Mouse (Mus musculus) hindbrain, embryonic 12.5 days (tissue): ENCODE data around the gene Clec2l. TPM values are rescaled to one million over a fixed set of nuclear protein-coding genes. Genes with fewer than 3 reads are reported as not detected.
A peak's percentile ranks its signal among the peaks of the same experiment; 100 is the strongest.

Experiments
- ATAC-seq: fragments of 200-750 bp; cut with Nextera tagmentation; 2 replicates; pipeline ENCODE4 v1.8.0; 2017; ENCODE audit warnings: moderate TSS enrichment; ENCODE audit not compliant: low FRiP score
- H3K27ac ChIP-seq: fragments of 300-500 bp; sonication (generic); 2 replicates; pipeline ENCODE4 v1.5.1; 2016; ENCODE audit warnings: mild to moderate bottlenecking
- H3K27me3 ChIP-seq: fragments of 300-500 bp; sonication (generic); 2 replicates; pipeline ENCODE4 v1.6.1; 2016; ENCODE audit warnings: mild to moderate bottlenecking
- H3K36me3 ChIP-seq: fragments of 300-500 bp; sonication (generic); 2 replicates; pipeline ENCODE4 v1.6.1; 2016; ENCODE audit warnings: mild to moderate bottlenecking
- H3K4me1 ChIP-seq: fragments of 300-500 bp; sonication (generic); 2 replicates; pipeline ENCODE4 v1.6.1; 2016
- H3K4me2 ChIP-seq: fragments of 300-500 bp; sonication (generic); replicated peaks from 2 replicates; pipeline ENCODE4 v1.6.1; 2016; ENCODE audit warnings: mild to moderate bottlenecking
- H3K4me3 ChIP-seq: fragments of 300-500 bp; sonication (generic); 2 replicates; pipeline ENCODE4 v1.5.1; 2016; ENCODE audit warnings: mild to moderate bottlenecking
- H3K9ac ChIP-seq: fragments of 300-500 bp; sonication (generic); 2 replicates; pipeline ENCODE4 v1.6.1; 2016; ENCODE audit warnings: mild to moderate bottlenecking, moderate library complexity
- H3K9me3 ChIP-seq: fragments of 300-500 bp; sonication (generic); replicated peaks from 2 replicates; pipeline ENCODE4 v1.6.1; 2016; ENCODE audit warnings: mild to moderate bottlenecking
- WGBS: fragments of 180-500 bp; shearing (Covaris S2); methylation state at CpG from one replicate; pipeline ENCODE4 v1.1.7; 2016; 5-methylcytosine and 5-hydroxymethylcytosine counted together
- polyA plus RNA-seq: library from polyadenylated mRNA; unstranded; fragments of >200 nt; fragmentation: Nextera tagmentation; extraction: Ambion mirVana; gene quantifications from 2 replicates; pipeline ENCODE4 v1.2.1, GENCODE M21; 2016

Gene Clec2l
- polyA plus RNA-seq, 1 experiment from 2014 or later = 4.8 TPM

DNA sequence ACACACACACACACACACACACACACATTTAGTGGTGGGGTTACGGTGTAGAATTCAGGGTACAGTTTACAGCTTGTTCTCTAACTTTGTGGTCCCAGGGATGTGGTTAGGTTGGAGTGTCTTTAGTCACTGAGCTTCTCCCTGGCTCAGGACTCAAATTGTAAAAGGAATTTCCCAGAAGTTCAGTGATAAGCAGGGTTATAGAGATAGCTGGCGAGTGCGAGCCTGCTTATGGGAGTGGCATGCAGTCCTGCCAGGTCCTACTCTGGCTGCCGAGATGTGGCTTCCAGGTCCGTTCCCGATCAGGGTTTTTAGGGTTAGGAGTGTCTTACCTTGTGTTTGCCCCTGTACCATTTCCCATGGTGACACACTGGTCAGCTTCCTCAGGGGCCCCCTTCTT, 13.3 kb downstream of the Clec2l start:
- Histone ChIP-seq H3K36me3 (no peaks in the 10 kb centered on the region), H3K9me3 (no peaks in the 10 kb centered on the region), H3K9ac (no peak overlapping the region), H3K4me2 (no peak overlapping the region), H3K27ac (no peak overlapping the region), H3K4me1 (no peaks in the 10 kb centered on the region), H3K27me3 (no peaks in the 10 kb centered on the region), H3K4me3 (no peak overlapping the region)
- ATAC-seq = no peak
- WGBS = 88% methylated on average over 6 of the region's 6 CpGs

- H3K36me3 ChIP-seq = no peaks in the 10 kb centered on the region
- no peak overlapping the region for H3K4me3 ChIP-seq
- no peaks in the 10 kb centered on the region for H3K27me3 ChIP-seq
- H3K4me2 ChIP-seq = no peak overlapping the region
- 83% methylated on average over 14 of the region's 14 CpGs for WGBS
- 0 out of 2 replicates have a peak, but pooled peaks have one; percentile 46 for ATAC-seq
- H3K4me1 ChIP-seq = no peaks in the 10 kb centered on the region
- H3K9me3 ChIP-seq = no peaks in the 10 kb centered on the region
- H3K9ac ChIP-seq = no peak overlapping the region
- no peak overlapping the region for H3K27ac ChIP-seq
These were observed 13.9 kb downstream of the Clec2l start for GRCm38 (mm10) chr6:38676723-38677122.

- Histone ChIP-seq H3K4me2 (no peak overlapping the region), H3K27ac (no peak overlapping the region), H3K36me3 (no peaks in the 10 kb centered on the region), H3K9ac (no peak overlapping the region), H3K9me3 (no peaks in the 10 kb centered on the region), H3K4me3 (no peak overlapping the region), H3K27me3 (no peaks in the 10 kb centered on the region), H3K4me1 (no peaks in the 10 kb centered on the region)
- no peak for ATAC-seq
- 81% methylated on average over 9 of the region's 9 CpGs for WGBS
These were observed 14.8 kb downstream of the Clec2l start for GRCm38 (mm10) chr6:38677629-38678028.

DNA sequence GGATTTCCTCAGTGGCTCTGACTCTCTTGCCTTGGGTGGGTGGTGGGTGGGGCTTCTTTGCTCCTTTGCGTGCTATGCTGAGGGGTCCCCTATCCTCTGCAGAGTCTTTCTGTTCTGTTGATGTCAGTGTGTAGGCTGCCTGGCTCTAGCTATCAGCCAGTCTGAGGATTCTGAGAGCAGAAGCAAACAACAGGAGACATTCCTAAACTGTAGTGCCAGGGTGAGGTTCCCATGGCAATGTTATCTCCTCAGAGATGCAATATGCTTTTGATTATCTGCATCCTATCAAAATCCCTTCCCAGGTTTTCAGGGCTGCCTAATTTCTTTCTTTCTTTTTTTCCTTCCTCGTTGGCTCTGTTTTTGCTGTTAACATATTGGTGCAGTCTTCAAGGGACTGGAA, 19.7 kb downstream of the Clec2l start:
- no peak for ATAC-seq
- WGBS = 63% methylated on average over 2 of the region's 2 CpGs
- no peak overlapping the region for H3K9ac ChIP-seq

GRCm38 (mm10) chr6:38687216-38687615, 24.3 kb downstream of the Clec2l start:
- no peak overlapping the region for H3K4me3 ChIP-seq
- H3K4me1 ChIP-seq = no peaks in the 10 kb centered on the region
- no peaks in the 10 kb centered on the region for H3K9me3 ChIP-seq
- H3K4me2 ChIP-seq = no peak overlapping the region
- H3K27me3 ChIP-seq = no peaks in the 10 kb centered on the region
- H3K36me3 ChIP-seq = peaks cover 17% of the 10 kb centered on the region
- no peak overlapping the region for H3K27ac ChIP-seq
- no peak for ATAC-seq
- H3K9ac ChIP-seq = no peak overlapping the region
- 64% methylated on average over 11 of the region's 11 CpGs for WGBS

More for the DNA sequence above, 19.7 kb downstream of the Clec2l start:
- no peak overlapping the region for H3K27ac ChIP-seq
- H3K4me1 ChIP-seq = no peaks in the 10 kb centered on the region
- no peaks in the 10 kb centered on the region for H3K9me3 ChIP-seq
- H3K27me3 ChIP-seq = no peaks in the 10 kb centered on the region
- H3K36me3 ChIP-seq = peaks cover 12% of the 10 kb centered on the region
- H3K4me3 ChIP-seq = no peak overlapping the region
- no peak overlapping the region for H3K4me2 ChIP-seq

- Histone ChIP-seq H3K27ac (no peak overlapping the region), H3K9ac (no peak overlapping the region), H3K9me3 (no peaks in the 10 kb centered on the region), H3K4me1 (no peaks in the 10 kb centered on the region), H3K27me3 (no peaks in the 10 kb centered on the region), H3K4me2 (no peak overlapping the region), H3K4me3 (no peak overlapping the region), H3K36me3 (peaks cover 32% of the 10 kb centered on the region)
- no peak for ATAC-seq
- 83% methylated on average over 10 of the region's 10 CpGs for WGBS
These were observed 26.0 kb downstream of the Clec2l start for GRCm38 (mm10) chr6:38688841-38689240.

- H3K4me3 ChIP-seq = no peak overlapping the region
- 72% methylated on average over 4 of the region's 4 CpGs for WGBS
- ATAC-seq = no peak
- no peak overlapping the region for H3K27ac ChIP-seq
- H3K27me3 ChIP-seq = no peaks in the 10 kb centered on the region
- H3K4me2 ChIP-seq = no peak overlapping the region
- H3K9me3 ChIP-seq = no peaks in the 10 kb centered on the region
- peaks cover 41% of the 10 kb centered on the region for H3K36me3 ChIP-seq
- H3K9ac ChIP-seq = no peak overlapping the region
- H3K4me1 ChIP-seq = 0 out of 2 replicates have a peak, but pooled peaks cover 3% of the 10 kb centered on the region
These were observed 27.7 kb downstream of the Clec2l start for GRCm38 (mm10) chr6:38690615-38691014.

DNA sequence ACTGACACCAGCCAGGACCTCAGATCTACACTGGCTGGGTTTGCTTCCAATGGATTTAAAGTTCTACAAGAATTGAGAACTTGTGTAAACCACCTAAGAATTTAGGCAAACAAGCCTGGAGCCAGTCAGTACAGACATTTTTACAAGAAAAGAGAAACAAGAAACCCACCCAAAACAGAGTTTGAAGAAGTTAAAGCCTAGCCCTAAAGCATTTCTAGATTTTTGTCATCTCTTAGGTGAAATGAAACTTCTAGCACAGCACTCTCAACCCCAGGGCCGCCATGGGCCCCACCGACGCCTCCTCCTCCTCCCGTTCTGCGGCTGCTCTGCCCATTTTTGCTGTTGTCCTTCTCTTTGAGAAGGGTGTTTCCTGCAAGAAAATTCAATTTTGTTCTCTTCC, 28.2 kb downstream of the Clec2l start:
- H3K4me2 ChIP-seq = no peak overlapping the region
- H3K27me3 ChIP-seq = no peaks in the 10 kb centered on the region
- H3K27ac ChIP-seq = no peak overlapping the region
- H3K9ac ChIP-seq = no peak overlapping the region
- no peak overlapping the region for H3K4me3 ChIP-seq
- H3K4me1 ChIP-seq = 0 out of 2 replicates have a peak, but pooled peaks cover 3% of the 10 kb centered on the region
- no peak for ATAC-seq
- peaks cover 43% of the 10 kb centered on the region for H3K36me3 ChIP-seq
- H3K9me3 ChIP-seq = no peaks in the 10 kb centered on the region
- WGBS = 87% methylated on average over 5 of the region's 5 CpGs

GRCm38 (mm10) chr6:38692556-38692955, 29.7 kb downstream of the Clec2l start:
- H3K9me3 ChIP-seq = no peaks in the 10 kb centered on the region
- H3K9ac ChIP-seq = no peak overlapping the region
- peaks cover 44% of the 10 kb centered on the region for H3K36me3 ChIP-seq
- no peak overlapping the region for H3K4me3 ChIP-seq
- no peak overlapping the region for H3K4me2 ChIP-seq
- 0 out of 2 replicates have a peak, but pooled peaks cover 3% of the 10 kb centered on the region for H3K4me1 ChIP-seq
- no peak for ATAC-seq
- WGBS = 93% methylated on average over 6 of the region's 6 CpGs
- H3K27ac ChIP-seq = no peak overlapping the region
- no peaks in the 10 kb centered on the region for H3K27me3 ChIP-seq

GRCm38 (mm10) chr6:38695380-38696054, 32.6 kb downstream of the Clec2l start:
- no peak overlapping the region for H3K4me3 ChIP-seq
- H3K27ac ChIP-seq = no peak overlapping the region
- H3K36me3 ChIP-seq = peaks cover 70% of the 10 kb centered on the region
- WGBS = 33% methylated on average over 9 of the region's 9 CpGs
- no peaks in the 10 kb centered on the region for H3K9me3 ChIP-seq
- H3K9ac ChIP-seq = no peak overlapping the region
- H3K27me3 ChIP-seq = no peaks in the 10 kb centered on the region
- ATAC-seq = peak; percentile 55; the same call in 1 of the 2 replicates
- H3K4me1 ChIP-seq = 0 out of 2 replicates have a peak, but pooled peaks cover 3% of the 10 kb centered on the region
- H3K4me2 ChIP-seq = no peak overlapping the region

DNA sequence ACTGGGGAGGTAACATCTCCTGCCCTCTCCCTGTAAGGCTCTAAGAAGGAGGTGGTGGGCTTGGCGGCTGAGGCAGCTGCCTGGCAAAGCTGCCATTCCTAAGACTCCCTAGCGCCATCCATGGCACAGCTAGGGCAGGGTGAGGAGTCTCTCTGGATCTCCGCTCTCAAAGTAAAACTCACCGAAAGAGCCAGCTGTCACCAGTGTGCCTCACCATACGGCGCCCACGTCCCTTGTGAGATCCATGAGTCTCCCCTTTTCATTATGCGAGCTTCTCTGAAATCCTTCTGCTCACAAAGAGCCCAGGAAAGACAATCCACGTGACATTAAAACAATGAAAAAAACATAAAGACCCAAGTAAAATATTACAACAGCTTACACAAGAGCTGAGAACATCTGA, 33.7 kb downstream of the Clec2l start:
- no peak overlapping the region for H3K27ac ChIP-seq

GRCm38 (mm10) chr6:38698233-38698889, 35.5 kb downstream of the Clec2l start:
- Histone ChIP-seq H3K27me3 (no peaks in the 10 kb centered on the region), H3K4me2 (no peak overlapping the region), H3K4me1 (0 out of 2 replicates have a peak, but pooled peaks cover 3% of the 10 kb centered on the region), H3K36me3 (peaks cover 84% of the 10 kb centered on the region), H3K27ac (no peak overlapping the region), H3K9ac (no peak overlapping the region), H3K4me3 (no peak overlapping the region), H3K9me3 (no peaks in the 10 kb centered on the region)
- 95% methylated on average over 18 of the region's 18 CpGs for WGBS
- no peak for ATAC-seq

More for the DNA sequence above, 33.7 kb downstream of the Clec2l start:
- H3K4me1 ChIP-seq = 0 out of 2 replicates have a peak, but pooled peaks cover 3% of the 10 kb centered on the region
- no peak overlapping the region for H3K4me2 ChIP-seq
- H3K4me3 ChIP-seq = no peak overlapping the region
- ATAC-seq = no peak
- peaks cover 81% of the 10 kb centered on the region for H3K36me3 ChIP-seq
- 82% methylated on average over 9 of the region's 9 CpGs for WGBS
- H3K9ac ChIP-seq = no peak overlapping the region
- H3K9me3 ChIP-seq = no peaks in the 10 kb centered on the region
- H3K27me3 ChIP-seq = no peaks in the 10 kb centered on the region
